In genomic region chr12:81147956-81148355, GRCm38 (mm10) we compare ENCODE assay signal across 13 mouse cellular contexts.
"Had no signal": no experiment of that assay in that cellular context is flagged by ENCODE, and none has a peak within 500 bp of the region (broad histone marks: within the 10 kb centered on the region; RNA-seq: fewer than 3 reads in every experiment).

No protein-coding gene starts in this region.

- DNase-seq: gastrocnemius, postnatal 14 days; gastrocnemius, postnatal 36 days; heart, adult 18-20 months; heart, postnatal 10 days; kidney, adult 11 months; kidney, adult 2 months; kidney, adult 9 months; kidney, postnatal 14 days; kidney, postnatal 36 days; layer of hippocampus, adult 9-11 months; layer of hippocampus, postnatal 36 days; left cerebral cortex, postnatal 4 days; lung, adult 18-20 months had no signal
